Mouse (Mus musculus) midbrain, embryonic 15.5 days (tissue): Measurements from ENCODE around the gene Odc1. TPM values are rescaled to one million over a fixed set of nuclear protein-coding genes. Genes with fewer than 3 reads are reported as not detected.
A peak's percentile ranks its signal among the peaks of the same experiment; 100 is the strongest.

Experiments used
- ATAC-seq: fragments of 200-750 bp; cut with Nextera tagmentation; replicated peaks from 2 replicates; pipeline ENCODE4 v1.8.0; 2017; ENCODE audit warnings: moderate TSS enrichment
- H3K27ac ChIP-seq: fragments of 300-500 bp; sonication (generic); 2 replicates; pipeline ENCODE4 v1.5.1; 2015; ENCODE audit warnings: mild to moderate bottlenecking, inconsistent platforms
- H3K27me3 ChIP-seq: fragments of 300-500 bp; sonication (generic); replicated peaks from 2 replicates; pipeline ENCODE4 v1.6.1; 2015; ENCODE audit warnings: inconsistent platforms
- H3K36me3 ChIP-seq: fragments of 300-500 bp; sonication (generic); replicated peaks from 2 replicates; pipeline ENCODE4 v1.6.1; 2015; ENCODE audit warnings: inconsistent platforms
- H3K4me1 ChIP-seq: fragments of 300-500 bp; sonication (generic); 2 replicates; pipeline ENCODE4 v1.6.1; 2015; ENCODE audit warnings: inconsistent platforms
- H3K4me2 ChIP-seq: fragments of 300-500 bp; sonication (generic); 2 replicates; pipeline ENCODE4 v1.6.1; 2015; ENCODE audit warnings: inconsistent platforms, mild to moderate bottlenecking, moderate library complexity
- H3K4me3 ChIP-seq: fragments of 300-500 bp; sonication (generic); 2 replicates; pipeline ENCODE4 v1.5.1; 2015; ENCODE audit warnings: mild to moderate bottlenecking, inconsistent platforms
- H3K9ac ChIP-seq: fragments of 300-500 bp; sonication (generic); 2 replicates; pipeline ENCODE4 v1.6.1; 2015; ENCODE audit warnings: mild to moderate bottlenecking, inconsistent platforms
- H3K9me3 ChIP-seq: fragments of 300-500 bp; sonication (generic); 2 replicates; pipeline ENCODE4 v1.6.1; 2016; ENCODE audit warnings: inconsistent platforms
- WGBS: fragments of 180-500 bp; shearing (Covaris S2); methylation state at CpG from one replicate; pipeline ENCODE4 v1.1.7; 2015; ENCODE audit warnings: mixed read lengths; 5-methylcytosine and 5-hydroxymethylcytosine counted together
- polyA plus RNA-seq: library from polyadenylated mRNA; unstranded; fragments of >200 nt; fragmentation: Nextera tagmentation; extraction: Ambion mirVana; gene quantifications from 2 replicates; pipeline ENCODE4 v1.2.1, GENCODE M21; 2015

Odc1 gene
- polyA plus RNA-seq, 1 experiment from 2014 or later: 138 TPM

DNA sequence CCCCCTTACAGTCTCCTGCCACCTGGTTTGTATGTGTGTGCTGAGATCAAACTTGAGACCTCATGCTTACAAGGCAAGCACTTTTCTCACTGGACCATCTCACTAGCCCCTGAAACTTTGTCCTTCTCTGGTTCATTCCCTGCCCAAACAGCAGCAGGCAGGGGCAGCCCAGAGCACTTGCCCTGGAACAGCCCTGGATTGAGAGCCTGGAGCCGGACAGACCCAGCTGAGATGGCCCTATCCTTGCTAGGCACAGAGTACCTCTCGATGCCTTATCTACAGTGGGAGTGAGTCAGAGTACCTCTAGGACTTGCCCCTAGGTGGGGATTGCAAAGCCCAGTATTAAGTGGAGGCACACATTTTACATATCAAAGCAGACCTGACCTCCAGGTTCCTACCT lies 8.4 kb downstream of the Odc1 start:
- H3K4me1 ChIP-seq: peaks cover 11% of the 10 kb centered on the region
- H3K9me3 ChIP-seq: no peaks in the 10 kb centered on the region
- ATAC-seq: no peak
- H3K27me3 ChIP-seq: no peaks in the 10 kb centered on the region
- H3K36me3 ChIP-seq: peaks cover 19% of the 10 kb centered on the region; the same call in 1 of the 2 replicates
- no peak overlapping the region for H3K27ac ChIP-seq
- H3K4me3 ChIP-seq: no peak overlapping the region
- H3K9ac ChIP-seq: no peak overlapping the region
- WGBS: 81% methylated on average over 2 of the region's 2 CpGs
- H3K4me2 ChIP-seq: no peak overlapping the region

DNA sequence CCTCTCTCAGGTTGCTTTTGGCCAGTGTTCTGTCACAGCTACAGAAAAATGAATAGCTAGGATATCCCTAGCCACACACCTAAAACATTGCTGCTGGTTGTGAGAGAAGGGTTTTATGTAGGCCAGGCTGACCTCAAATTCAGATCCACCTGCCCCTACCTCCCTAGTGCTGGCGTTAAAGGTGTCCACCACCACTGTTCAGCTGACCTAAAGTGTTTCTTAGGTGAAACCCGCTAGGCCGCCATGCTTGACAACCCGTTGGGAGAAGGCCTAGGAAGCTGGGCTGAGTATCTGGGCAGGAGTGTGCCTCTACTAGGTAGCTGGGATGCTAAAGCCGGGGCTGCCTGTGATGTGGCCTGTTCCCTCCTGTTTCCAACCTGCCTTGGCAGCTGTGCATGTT lies 9.0 kb downstream of the Odc1 start:
- WGBS: 87% methylated on average over 5 of the region's 5 CpGs

DNA sequence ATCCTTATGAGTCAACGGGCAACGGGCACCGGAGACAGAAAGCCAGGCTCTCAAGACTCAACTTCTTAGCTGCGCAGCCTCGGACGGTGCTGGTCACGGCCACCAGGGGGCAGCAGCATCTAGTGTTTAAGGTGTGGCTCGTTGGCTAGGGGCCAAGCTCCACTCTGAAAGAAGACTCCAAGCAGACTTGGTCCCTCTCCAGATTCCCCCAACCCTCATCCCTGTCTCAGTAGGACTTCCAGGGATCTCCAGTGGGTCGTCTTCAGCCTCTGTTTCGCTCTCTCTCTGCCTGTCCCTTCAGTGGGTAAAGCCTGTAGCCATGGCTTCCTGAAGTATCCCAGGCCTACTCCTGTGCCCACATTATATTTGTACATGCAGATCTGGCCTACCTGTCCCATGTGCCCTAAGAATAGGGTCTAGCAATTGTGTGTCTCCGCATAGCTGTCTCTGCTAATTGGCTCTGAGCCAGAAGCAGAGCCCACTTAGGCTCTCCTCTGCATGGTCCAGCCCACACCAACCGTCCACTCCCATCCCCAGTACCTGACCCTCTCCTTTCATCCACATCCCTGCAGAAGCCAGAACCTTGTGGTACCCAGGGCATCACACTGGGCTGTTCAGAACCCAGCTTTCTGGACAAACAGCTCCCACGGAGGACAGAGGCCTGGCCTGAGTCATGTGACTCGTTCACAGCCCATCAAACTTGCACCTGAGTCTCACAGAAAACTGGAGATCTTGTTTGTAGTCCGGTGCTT lies 9.8 kb downstream of the Odc1 start:
- peak; percentile 15 for ATAC-seq
- H3K27me3 ChIP-seq: no peaks in the 10 kb centered on the region
- 35% methylated on average over 15 of the region's 15 CpGs for WGBS

More for the DNA sequence above, 9.0 kb downstream of the Odc1 start:
- ATAC-seq: no peak
- H3K9me3 ChIP-seq: no peaks in the 10 kb centered on the region
- H3K36me3 ChIP-seq: peaks cover 19% of the 10 kb centered on the region; the same call in 1 of the 2 replicates
- H3K9ac ChIP-seq: no peak overlapping the region
- no peak overlapping the region for H3K4me2 ChIP-seq
- no peaks in the 10 kb centered on the region for H3K27me3 ChIP-seq
- H3K4me3 ChIP-seq: no peak overlapping the region
- no peak overlapping the region for H3K27ac ChIP-seq
- H3K4me1 ChIP-seq: peaks cover 15% of the 10 kb centered on the region

DNA sequence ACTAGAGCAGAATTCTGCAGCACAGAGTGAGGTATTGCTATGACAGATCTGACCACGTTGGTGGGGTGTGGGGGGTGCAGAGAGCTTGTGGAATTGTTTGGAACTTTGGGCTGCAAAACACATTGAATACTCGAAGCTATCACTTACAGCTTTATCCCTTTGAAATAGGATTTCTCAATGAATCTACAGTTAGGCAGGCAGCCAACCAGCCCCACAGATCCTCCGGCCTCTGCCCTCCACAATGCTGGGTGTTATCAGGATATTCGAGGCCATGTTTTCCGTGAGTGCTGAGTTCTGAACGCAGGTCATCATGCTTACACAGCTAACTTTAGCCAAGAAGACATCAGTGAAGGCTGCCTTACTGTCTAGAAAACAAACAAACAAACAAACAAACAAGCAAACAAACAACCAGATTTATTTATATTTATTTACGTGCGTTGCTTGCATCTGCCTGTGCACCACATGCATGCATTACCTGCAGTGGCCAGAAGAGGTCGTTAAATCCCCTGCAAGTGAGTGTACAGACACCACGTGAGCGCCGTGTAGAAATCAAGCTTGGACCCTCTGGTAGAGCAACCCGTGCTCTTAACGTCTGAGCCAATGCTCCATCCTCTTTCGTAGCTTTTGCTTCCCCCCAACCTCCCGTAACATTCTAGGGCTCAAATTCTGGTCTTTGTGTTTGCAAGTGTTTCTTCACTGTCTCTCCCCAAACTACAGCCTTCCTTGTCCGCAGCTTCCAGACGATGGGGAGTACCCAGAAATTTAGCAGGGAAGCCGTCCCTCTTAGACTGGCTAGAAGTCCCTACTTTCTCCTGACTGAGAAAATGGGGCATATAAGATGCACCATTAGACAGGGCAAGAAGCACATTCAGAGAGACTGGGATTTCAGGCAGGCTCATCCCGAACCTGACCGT lies 12.1 kb downstream of the Odc1 start:
- Histone ChIP-seq H3K9me3 (no peaks in the 10 kb centered on the region), H3K27ac (peak overlapping the region; percentile 74), H3K4me2 (peak overlapping the region; percentile 37), H3K4me3 (0 out of 2 replicates have a peak overlapping the region, but pooled peaks have one; percentile 14), H3K4me1 (peaks cover 15% of the 10 kb centered on the region), H3K36me3 (peaks cover 2% of the 10 kb centered on the region; the same call in 1 of the 2 replicates), H3K27me3 (no peaks in the 10 kb centered on the region), H3K9ac (no peak overlapping the region)
- ATAC-seq: peak; percentile 77
- 25% methylated on average over 21 of the region's 21 CpGs for WGBS

More for the DNA sequence above, 9.8 kb downstream of the Odc1 start:
- Histone ChIP-seq H3K4me3 (no peak overlapping the region), H3K36me3 (peaks cover 12% of the 10 kb centered on the region; the same call in 1 of the 2 replicates), H3K9me3 (no peaks in the 10 kb centered on the region), H3K4me1 (peaks cover 15% of the 10 kb centered on the region), H3K9ac (no peak overlapping the region), H3K4me2 (no peak overlapping the region), H3K27ac (no peak overlapping the region)

DNA sequence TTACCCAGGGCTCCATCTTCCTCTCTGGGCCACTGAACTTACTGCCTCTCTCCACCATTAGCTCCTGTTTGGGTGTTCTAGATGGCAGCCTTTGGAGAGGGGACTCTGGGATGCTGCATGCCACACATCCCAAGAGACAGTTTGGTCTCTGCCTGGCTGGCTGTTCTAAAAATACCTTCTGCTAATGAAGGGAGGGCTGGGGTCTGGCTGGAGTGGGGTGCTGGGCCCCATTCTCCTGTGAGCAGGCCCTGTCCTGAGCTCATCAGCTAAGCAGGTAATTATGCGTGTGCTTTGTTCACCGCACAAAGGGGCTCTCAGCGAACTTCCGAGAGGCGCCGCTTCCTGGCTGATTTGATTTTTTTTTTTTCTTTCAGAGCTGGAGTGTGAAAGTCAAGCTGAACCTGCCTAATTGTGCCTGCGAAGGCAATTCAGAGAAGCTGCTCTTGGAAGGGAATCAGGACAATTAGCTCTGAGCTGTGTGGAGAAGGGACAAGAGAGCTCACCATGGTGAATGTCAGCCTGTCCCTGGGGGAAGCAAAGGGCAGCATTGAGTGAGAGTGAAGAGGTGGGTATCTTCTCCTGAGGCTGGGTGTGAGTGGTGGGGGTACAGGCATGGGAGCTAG lies 12.9 kb downstream of the Odc1 start:
- peak; percentile 55 for ATAC-seq
- H3K4me3 ChIP-seq: 0 out of 2 replicates have a peak overlapping the region, but pooled peaks have one; percentile 14
- under 1% methylated on average over 7 of the region's 7 CpGs for WGBS
- no peak overlapping the region for H3K9ac ChIP-seq
- H3K27ac ChIP-seq: peak overlapping the region; percentile 74
- H3K27me3 ChIP-seq: no peaks in the 10 kb centered on the region
- H3K36me3 ChIP-seq: no peaks in the 10 kb centered on the region
- peaks cover 15% of the 10 kb centered on the region for H3K4me1 ChIP-seq
- peak overlapping the region; percentile 37 for H3K4me2 ChIP-seq
- no peaks in the 10 kb centered on the region for H3K9me3 ChIP-seq

DNA sequence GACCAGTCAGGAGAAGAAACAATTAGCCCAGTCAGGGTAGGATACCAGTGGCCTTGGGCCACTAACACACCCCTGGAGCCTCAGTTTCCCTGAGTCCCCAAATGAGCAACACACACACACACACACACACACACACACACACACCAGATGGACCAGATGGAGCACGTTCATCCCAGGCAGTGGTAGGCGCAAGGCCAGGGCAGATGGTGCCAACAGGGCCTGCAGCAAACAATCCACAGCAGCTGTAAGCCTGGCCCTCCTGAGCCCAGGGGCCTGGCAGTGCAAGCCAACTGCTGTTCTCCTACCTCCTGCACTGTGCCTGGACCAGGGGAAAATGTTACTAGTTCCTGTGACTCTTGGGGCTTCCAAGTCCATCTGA lies 13.4 kb downstream of the Odc1 start:
- H3K4me3 ChIP-seq: no peak overlapping the region
- H3K27ac ChIP-seq: peak overlapping the region; percentile 74
- ATAC-seq: peak; percentile 59
- 20% methylated on average over 2 of the region's 2 CpGs for WGBS
- no peak overlapping the region for H3K9ac ChIP-seq
- no peaks in the 10 kb centered on the region for H3K36me3 ChIP-seq
- H3K4me1 ChIP-seq: peaks cover 15% of the 10 kb centered on the region
- no peaks in the 10 kb centered on the region for H3K27me3 ChIP-seq
- H3K9me3 ChIP-seq: no peaks in the 10 kb centered on the region
- H3K4me2 ChIP-seq: no peak overlapping the region

DNA sequence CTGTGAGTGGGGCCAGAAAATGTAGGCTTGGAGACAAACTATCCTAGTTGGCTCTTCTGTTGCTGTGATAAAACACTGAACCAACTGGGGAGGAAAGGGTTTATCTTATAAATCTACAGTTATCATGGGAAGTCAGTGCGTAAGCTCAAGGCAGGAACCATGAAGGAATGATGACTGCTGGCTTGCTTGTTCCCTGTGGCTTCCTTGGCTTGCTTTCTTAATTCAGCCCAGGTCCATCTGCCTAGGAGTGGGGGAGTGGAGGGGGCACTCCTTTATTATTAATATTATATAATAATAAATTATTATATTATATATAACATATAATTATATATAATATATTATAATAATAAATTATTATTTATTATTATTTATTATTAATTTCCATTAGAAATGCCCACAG lies 17.8 kb downstream of the Odc1 start:
- Histone ChIP-seq H3K27me3 (no peaks in the 10 kb centered on the region), H3K36me3 (no peaks in the 10 kb centered on the region), H3K4me2 (no peak overlapping the region), H3K9me3 (no peaks in the 10 kb centered on the region), H3K4me3 (no peak overlapping the region), H3K4me1 (peaks cover 10% of the 10 kb centered on the region), H3K27ac (no peak overlapping the region), H3K9ac (no peak overlapping the region)
- no peak for ATAC-seq
- WGBS: 90% methylated on average over 1 of the region's 1 CpGs

DNA sequence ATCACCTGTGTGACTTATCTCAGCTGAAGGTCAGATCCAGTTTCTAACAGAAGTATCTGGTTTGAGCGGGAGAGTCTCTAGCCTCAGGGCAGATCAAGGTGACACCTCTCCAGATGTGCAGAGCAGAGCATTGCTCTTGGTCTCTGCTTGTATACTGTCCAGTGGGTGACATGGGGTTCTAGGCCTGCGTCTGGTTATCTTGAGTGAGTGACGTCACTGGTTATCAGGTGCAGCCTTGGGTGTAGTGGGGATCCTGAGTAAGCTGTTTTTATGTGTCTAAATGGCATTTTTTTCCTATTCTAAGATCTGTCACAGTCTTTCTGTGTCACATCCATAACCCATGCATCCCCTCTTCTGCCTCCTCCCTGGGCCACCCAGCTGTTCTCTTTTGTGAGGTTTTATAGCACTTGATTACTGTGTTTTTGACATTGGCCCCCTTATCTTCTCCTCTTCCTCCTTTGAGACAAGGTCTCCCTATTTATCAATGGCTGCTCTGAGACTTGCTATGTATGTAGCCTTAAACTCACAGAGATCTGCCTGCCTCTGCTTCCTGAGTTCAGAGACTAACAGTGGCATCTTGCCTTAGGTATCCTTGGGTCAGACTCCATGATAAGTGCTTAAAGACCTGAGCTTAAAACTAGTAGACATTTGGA lies 20.9 kb downstream of the Odc1 start:
- Histone ChIP-seq H3K27ac (no peak overlapping the region), H3K36me3 (no peaks in the 10 kb centered on the region), H3K4me2 (no peak overlapping the region), H3K9ac (no peak overlapping the region), H3K27me3 (no peaks in the 10 kb centered on the region), H3K4me3 (no peak overlapping the region), H3K9me3 (no peaks in the 10 kb centered on the region), H3K4me1 (no peaks in the 10 kb centered on the region)
- WGBS: 93% methylated on average over 3 of the region's 3 CpGs
- ATAC-seq: no peak

DNA sequence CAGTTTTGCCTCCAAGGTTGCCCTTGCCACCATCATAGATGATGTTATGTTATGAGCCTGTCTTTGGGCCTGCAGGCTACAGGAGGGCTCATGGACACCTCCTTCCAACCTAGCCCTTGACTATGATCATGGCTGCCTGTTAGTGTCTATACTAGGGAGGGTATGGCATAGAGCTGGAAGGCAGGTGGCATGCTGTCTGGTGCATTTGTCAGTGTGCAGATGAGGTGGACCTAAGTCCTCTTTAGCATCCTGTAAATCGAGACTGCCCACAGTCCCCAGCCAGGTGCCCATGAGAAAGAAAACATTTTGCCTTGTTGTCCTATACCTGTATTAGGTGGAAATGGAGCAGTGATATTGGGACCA lies 21.4 kb downstream of the Odc1 start:
- H3K27me3 ChIP-seq: no peaks in the 10 kb centered on the region
- ATAC-seq: peak; percentile 56; the same call in 1 of the 2 replicates
- no peak overlapping the region for H3K4me3 ChIP-seq
- no peak overlapping the region for H3K4me2 ChIP-seq
- no peak overlapping the region for H3K9ac ChIP-seq
- no peaks in the 10 kb centered on the region for H3K36me3 ChIP-seq
- H3K9me3 ChIP-seq: no peaks in the 10 kb centered on the region
- WGBS: 88% methylated on average over 1 of the region's 1 CpGs
- no peak overlapping the region for H3K27ac ChIP-seq
- H3K4me1 ChIP-seq: no peaks in the 10 kb centered on the region

DNA sequence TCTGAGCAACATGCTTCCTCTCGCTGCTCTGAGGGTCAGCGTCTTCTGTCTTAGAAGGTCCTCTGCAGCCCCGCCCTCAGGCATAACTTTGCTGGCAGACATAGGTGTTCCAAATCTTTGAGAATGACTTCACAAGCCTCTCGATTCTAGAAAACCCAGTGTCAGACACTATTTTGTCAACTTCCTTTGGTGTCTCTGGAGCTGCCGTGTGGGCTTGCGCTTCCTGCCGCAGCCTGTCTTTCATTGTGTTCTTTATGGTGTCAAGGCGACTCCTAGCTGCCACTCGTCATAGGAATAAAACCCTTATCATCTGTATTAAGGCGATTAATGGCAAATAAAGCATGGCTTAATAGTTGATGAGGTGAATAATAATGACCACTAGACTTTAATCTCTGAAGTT lies 24.0 kb downstream of the Odc1 start:
- ATAC-seq: no peak
- Histone ChIP-seq H3K36me3 (no peaks in the 10 kb centered on the region), H3K27ac (no peak overlapping the region), H3K4me1 (no peaks in the 10 kb centered on the region), H3K4me3 (no peak overlapping the region), H3K27me3 (no peaks in the 10 kb centered on the region), H3K9me3 (no peaks in the 10 kb centered on the region), H3K9ac (no peak overlapping the region), H3K4me2 (no peak overlapping the region)
- WGBS: 91% methylated on average over 10 of the region's 10 CpGs

DNA sequence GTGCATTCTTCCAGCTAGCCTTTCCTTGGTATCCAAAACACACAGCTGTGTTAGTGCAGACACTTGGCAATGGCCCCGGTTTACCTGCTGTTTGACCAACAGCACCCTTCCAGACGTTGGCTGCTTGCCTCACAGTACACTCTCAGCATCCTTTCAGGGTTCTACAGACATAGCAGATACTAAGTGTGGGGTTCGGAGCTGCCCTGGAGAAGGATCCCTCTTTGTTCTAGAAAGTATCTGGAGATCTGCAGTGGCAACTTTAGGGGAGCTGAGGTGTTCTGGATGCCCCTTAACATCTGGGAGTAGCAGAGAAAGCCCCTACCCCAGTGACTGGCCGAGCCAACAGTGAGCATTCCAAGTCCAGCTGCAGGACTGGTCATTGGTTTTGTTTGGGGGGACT lies 30.0 kb downstream of the Odc1 start:
- Histone ChIP-seq H3K4me3 (no peak overlapping the region), H3K36me3 (no peaks in the 10 kb centered on the region), H3K27ac (no peak overlapping the region), H3K9ac (no peak overlapping the region), H3K4me2 (no peak overlapping the region), H3K9me3 (no peaks in the 10 kb centered on the region), H3K4me1 (0 out of 2 replicates have a peak, but pooled peaks cover 11% of the 10 kb centered on the region), H3K27me3 (no peaks in the 10 kb centered on the region)
- ATAC-seq: no peak
- WGBS: 82% methylated on average over 4 of the region's 4 CpGs
